Mouse (Mus musculus): ENCODE data around the gene Actr3.

Actr3 gene

GRCm38 (mm10) chr1:125351416-125352037, 84.0 kb downstream of the Actr3 start:
- DNase-seq (ENCODE audit: low spot score in 2 of 2): no peak

DNA sequence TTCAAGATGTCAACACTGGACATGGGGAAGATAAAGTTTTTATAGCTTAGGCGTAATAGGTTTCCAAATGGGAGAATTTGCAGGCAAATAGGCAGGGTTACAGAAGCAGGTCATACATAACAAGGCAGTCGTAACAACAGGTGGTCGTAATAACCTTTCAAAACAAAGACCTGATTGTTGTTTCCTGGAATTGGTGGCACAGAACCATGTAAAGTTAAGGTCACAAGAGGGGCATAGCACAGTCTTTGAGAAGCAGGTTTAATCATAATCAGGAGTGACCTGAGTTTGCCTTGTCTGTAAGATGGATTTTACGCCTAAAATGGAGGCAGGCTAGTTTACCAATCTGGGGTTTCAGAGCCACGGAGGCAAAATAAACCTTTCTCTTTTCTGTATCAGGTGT, 84.7 kb downstream of the Actr3 start:
- DNase-seq (ENCODE audit: low spot score in 2 of 2): no peak

- no peak for DNase-seq (ENCODE audit: low spot score in 2 of 2)
Measured at GRCm38 (mm10) chr1:125345854-125346253, 89.7 kb downstream of the Actr3 start.

- no peak for DNase-seq (ENCODE audit: low spot score in 2 of 2)
Measured at GRCm38 (mm10) chr1:125345448-125345847, 90.1 kb downstream of the Actr3 start.

DNA sequence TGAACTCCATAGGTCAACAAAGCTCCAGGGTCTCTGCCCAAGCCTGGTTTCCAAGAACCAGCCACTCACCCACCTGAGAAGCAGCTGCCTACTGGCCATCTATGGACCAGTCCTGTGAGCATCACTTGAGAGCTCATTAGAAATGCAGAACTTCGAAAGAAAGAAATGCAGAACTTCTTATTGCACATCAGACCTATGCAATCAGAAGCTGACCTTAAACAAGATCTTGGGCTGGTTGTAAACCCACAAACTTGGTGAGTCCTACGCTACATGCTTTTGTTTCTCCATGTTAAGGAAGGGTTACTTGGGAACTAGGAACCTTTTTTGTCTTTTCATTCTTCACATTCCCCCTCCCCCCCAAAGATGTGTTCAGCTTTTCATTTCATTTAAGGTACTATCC, 92.4 kb downstream of the Actr3 start:
- peak in 1 of 2 experiments; percentile 33 for DNase-seq (ENCODE audit: low spot score in 2 of 2)
